Mouse (Mus musculus) heart, embryonic 16.5 days (tissue): ENCODE measurements around the gene Pik3ca. TPM values are rescaled to one million over a fixed set of nuclear protein-coding genes. Genes with fewer than 3 reads are reported as not detected.

Experiments used
- ATAC-seq: fragments of 200-750 bp; cut with Nextera tagmentation; replicated peaks from 2 replicates; pipeline ENCODE4 v1.8.0; 2017; ENCODE audit warnings: moderate number of reproducible peaks; ENCODE audit not compliant: insufficient read depth, low FRiP score; ENCODE audit errors: extremely low read depth
- H3K27ac ChIP-seq: fragments of 300-500 bp; sonication (generic); 2 replicates; pipeline ENCODE4 v1.5.1; 2014; ENCODE audit warnings: mild to moderate bottlenecking, low read length, control low read depth, moderate library complexity
- H3K27me3 ChIP-seq: fragments of 300-500 bp; sonication (generic); 2 replicates; pipeline ENCODE4 v1.6.1; 2014; ENCODE audit warnings: low read length, mixed read lengths; ENCODE audit not compliant: control insufficient read depth, insufficient read depth
- H3K36me3 ChIP-seq: fragments of 300-500 bp; sonication (generic); 2 replicates; pipeline ENCODE4 v1.6.1; 2014; ENCODE audit not compliant: control insufficient read depth, insufficient read depth
- H3K4me1 ChIP-seq: fragments of 300-500 bp; sonication (generic); 2 replicates; pipeline ENCODE4 v1.6.1; 2014; ENCODE audit warnings: low read length, mixed read lengths; ENCODE audit not compliant: control insufficient read depth, insufficient read depth
- H3K4me2 ChIP-seq: fragments of 300-500 bp; sonication (generic); 2 replicates; pipeline ENCODE4 v1.6.1; 2014; ENCODE audit warnings: low read depth, mild to moderate bottlenecking, control low read depth, low read length
- H3K4me3 ChIP-seq: fragments of 300-500 bp; sonication (generic); 2 replicates; pipeline ENCODE4 v1.5.1; 2014; ENCODE audit warnings: mild to moderate bottlenecking, control low read depth, low read length
- H3K9ac ChIP-seq: fragments of 300-500 bp; sonication (generic); 2 replicates; pipeline ENCODE4 v1.6.1; 2014; ENCODE audit warnings: low read length, control low read depth
- H3K9me3 ChIP-seq: fragments of 300-500 bp; sonication (generic); replicated peaks from 2 replicates; pipeline ENCODE4 v1.6.1; 2016; ENCODE audit warnings: low read length; ENCODE audit not compliant: control insufficient read depth
- WGBS: fragments of 180-500 bp; shearing (Covaris S2); extraction: QIAGEN DNeasy Blood & Tissue Kit; methylation state at CpG from one replicate; pipeline ENCODE4 v1.1.7; 2014; 5-methylcytosine and 5-hydroxymethylcytosine counted together
- polyA plus RNA-seq: library from polyadenylated mRNA; unstranded; fragments of >200 nt; fragmentation: Nextera tagmentation; extraction: Ambion mirVana; gene quantifications from 2 replicates; pipeline ENCODE4 v1.2.1, GENCODE M21; 2015

The Pik3ca gene
- polyA plus RNA-seq, 1 experiment from 2014 or later = 7.8 TPM

GRCm38 (mm10) chr3:32412502-32413044, 15.1 kb downstream of the Pik3ca start:
- WGBS = 42% methylated on average over 7 of the region's 7 CpGs
- Histone ChIP-seq H3K27ac (peak overlapping the region; percentile 31), H3K9ac (no peak overlapping the region; the same call in 1 of the 2 replicates)

GRCm38 (mm10) chr3:32414381-32414780, 16.9 kb downstream of the Pik3ca start:
- Histone ChIP-seq H3K9me3 (no peaks in the 10 kb centered on the region), H3K4me1 (peaks cover 54% of the 10 kb centered on the region), H3K4me3 (no peak overlapping the region), H3K27ac (no peak overlapping the region; the same call in 1 of the 2 replicates), H3K9ac (peak overlapping the region; percentile 25; the same call in 1 of the 2 replicates), H3K27me3 (no peaks in the 10 kb centered on the region), H3K4me2 (peak overlapping the region; percentile 21; the same call in 1 of the 2 replicates), H3K36me3 (0 out of 2 replicates have a peak, but pooled peaks cover 2% of the 10 kb centered on the region)
- no peak for ATAC-seq
- WGBS = 34% methylated on average over 4 of the region's 4 CpGs

More at GRCm38 (mm10) chr3:32412502-32413044, 15.1 kb downstream of the Pik3ca start:
- Histone ChIP-seq H3K4me1 (peaks cover 55% of the 10 kb centered on the region), H3K4me2 (no peak overlapping the region), H3K9me3 (no peaks in the 10 kb centered on the region), H3K4me3 (no peak overlapping the region), H3K36me3 (no peaks in the 10 kb centered on the region), H3K27me3 (no peaks in the 10 kb centered on the region)
- ATAC-seq = no peak

- WGBS = 66% methylated on average over 3 of the region's 3 CpGs
- no peak overlapping the region for H3K27ac ChIP-seq
- H3K9ac ChIP-seq = no peak overlapping the region
- H3K4me1 ChIP-seq = peaks cover 57% of the 10 kb centered on the region
- no peak for ATAC-seq
- no peaks in the 10 kb centered on the region for H3K9me3 ChIP-seq
- no peak overlapping the region for H3K4me3 ChIP-seq
- 0 out of 2 replicates have a peak, but pooled peaks cover 2% of the 10 kb centered on the region for H3K36me3 ChIP-seq
- no peaks in the 10 kb centered on the region for H3K27me3 ChIP-seq
- no peak overlapping the region for H3K4me2 ChIP-seq
These were observed 18.2 kb downstream of the Pik3ca start for GRCm38 (mm10) chr3:32415370-32416309.

GRCm38 (mm10) chr3:32417751-32418211, 20.3 kb downstream of the Pik3ca start:
- Histone ChIP-seq H3K4me3 (no peak overlapping the region), H3K9ac (no peak overlapping the region), H3K9me3 (no peaks in the 10 kb centered on the region), H3K27me3 (no peaks in the 10 kb centered on the region), H3K4me2 (no peak overlapping the region), H3K27ac (peak overlapping the region; percentile 12), H3K4me1 (peaks cover 56% of the 10 kb centered on the region), H3K36me3 (0 out of 2 replicates have a peak, but pooled peaks cover 2% of the 10 kb centered on the region)
- ATAC-seq = peak; percentile 39; the same call in 1 of the 2 replicates
- 46% methylated on average over 5 of the region's 5 CpGs for WGBS

GRCm38 (mm10) chr3:32419866-32420265, 22.4 kb downstream of the Pik3ca start:
- Histone ChIP-seq H3K9me3 (no peaks in the 10 kb centered on the region; the same call in 1 of the 2 replicates), H3K27ac (no peak overlapping the region)
- ATAC-seq = no peak

GRCm38 (mm10) chr3:32421115-32422054, 23.9 kb downstream of the Pik3ca start:
- Histone ChIP-seq H3K27ac (0 out of 2 replicates have a peak overlapping the region, but pooled peaks have one; percentile 5), H3K4me3 (no peak overlapping the region), H3K27me3 (no peaks in the 10 kb centered on the region), H3K36me3 (0 out of 2 replicates have a peak, but pooled peaks cover 2% of the 10 kb centered on the region), H3K9me3 (no peaks in the 10 kb centered on the region; the same call in 1 of the 2 replicates), H3K9ac (no peak overlapping the region), H3K4me2 (no peak overlapping the region), H3K4me1 (peaks cover 30% of the 10 kb centered on the region)
- ATAC-seq = no peak
- 60% methylated on average over 6 of the region's 6 CpGs for WGBS

More at GRCm38 (mm10) chr3:32419866-32420265, 22.4 kb downstream of the Pik3ca start:
- Histone ChIP-seq H3K36me3 (0 out of 2 replicates have a peak, but pooled peaks cover 2% of the 10 kb centered on the region), H3K4me3 (no peak overlapping the region), H3K9ac (no peak overlapping the region), H3K4me1 (peaks cover 39% of the 10 kb centered on the region), H3K4me2 (no peak overlapping the region), H3K27me3 (no peaks in the 10 kb centered on the region)
- 40% methylated on average over 2 of the region's 2 CpGs for WGBS

- WGBS = 62% methylated on average over 4 of the region's 4 CpGs
- Histone ChIP-seq H3K4me1 (peaks cover 20% of the 10 kb centered on the region), H3K4me2 (no peak overlapping the region), H3K27me3 (no peaks in the 10 kb centered on the region), H3K4me3 (no peak overlapping the region), H3K9ac (no peak overlapping the region), H3K27ac (peak overlapping the region; percentile 48; the same call in 1 of the 2 replicates), H3K9me3 (no peaks in the 10 kb centered on the region; the same call in 1 of the 2 replicates), H3K36me3 (no peaks in the 10 kb centered on the region)
- ATAC-seq = no peak
These were observed 30.2 kb downstream of the Pik3ca start for GRCm38 (mm10) chr3:32427695-32428094.

GRCm38 (mm10) chr3:32428361-32428760, 30.9 kb downstream of the Pik3ca start:
- Histone ChIP-seq H3K27ac (peak overlapping the region; percentile 70), H3K9ac (no peak overlapping the region), H3K4me3 (no peak overlapping the region), H3K9me3 (no peaks in the 10 kb centered on the region; the same call in 1 of the 2 replicates), H3K27me3 (no peaks in the 10 kb centered on the region), H3K4me2 (no peak overlapping the region), H3K4me1 (peaks cover 20% of the 10 kb centered on the region), H3K36me3 (no peaks in the 10 kb centered on the region)
- WGBS = 93% methylated on average over 3 of the region's 3 CpGs
- no peak for ATAC-seq
